Mouse (Mus musculus): ENCODE data around the gene Ctbp2. TPM values are rescaled to one million over a fixed set of nuclear protein-coding genes. Genes with fewer than 3 reads are reported as not detected.

Gene Ctbp2
- total RNA-seq, 2 experiments from 2014 or later = 65.6 to 68.6 TPM

Other genes starting within 250 kb of the Ctbp2 start
- gene Zranb1, start 193.2 kb downstream of the Ctbp2 start, total RNA-seq (2021) = 10 to 100 TPM; 30.0 to 35.5 TPM
- gene Fgfr2, start 1.0 kb downstream of the Ctbp2 start, total RNA-seq (2021) = 100 to 1,000 TPM; 190 to 480 TPM